Mouse (Mus musculus): ENCODE measurements at regions not wholly inside any gene's neighbourhood (a gene's known extent, or its start where the extent isn't known, plus 50 kb on each side); places are given as distances from the start of the nearest gene placed in this dataset.

DNA sequence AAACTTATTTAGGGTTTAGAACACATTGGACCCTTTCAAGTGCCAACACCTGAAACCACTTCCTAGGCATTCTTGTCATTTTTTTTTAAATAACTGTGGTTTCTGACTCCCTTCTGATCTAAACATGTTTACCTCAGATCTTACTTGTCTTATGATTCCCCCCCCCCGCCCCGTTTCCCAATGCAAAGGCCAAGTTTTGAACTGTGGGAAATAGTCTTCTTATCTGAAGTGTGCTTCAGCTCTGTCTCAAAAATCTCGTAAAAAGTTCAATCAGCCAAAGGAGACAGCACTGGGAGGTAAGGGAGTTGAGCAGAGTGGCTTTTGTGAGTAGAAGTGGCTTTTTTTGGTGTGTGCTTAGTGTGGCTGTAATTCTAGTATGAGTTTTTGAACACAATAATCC lies 95.5 kb upstream of the 4933412E24Rik start:
- in situ Hi-C loops (cut with MboI; ENCODE audit: unreplicated experiment in 2 of 2): no loop called here

DNA sequence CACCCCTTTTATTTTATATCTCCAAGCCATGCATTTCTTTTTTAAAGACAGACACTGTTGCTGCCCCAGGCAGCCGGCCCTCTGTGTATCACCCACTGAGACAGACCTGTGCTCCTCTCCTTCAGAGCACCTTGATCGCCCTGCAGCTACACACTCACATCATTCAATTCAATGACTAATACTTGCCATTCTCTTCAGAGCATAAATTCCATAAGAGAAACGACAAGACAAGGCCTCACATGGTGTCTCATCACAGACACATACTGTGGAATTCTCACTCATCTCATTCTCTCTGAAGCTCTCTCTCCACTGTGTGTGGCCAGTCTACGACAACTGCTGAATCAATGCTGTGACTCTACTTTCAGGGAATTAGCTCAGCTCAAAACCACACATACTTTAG lies 94.6 kb upstream of the 4933412E24Rik start:
- in situ Hi-C loops (cut with MboI; ENCODE audit: unreplicated experiment in 2 of 2): no loop called here

GRCm38 (mm10) chr15:60104126-60104525 lies 87.7 kb upstream of the 4933412E24Rik start:
- in situ Hi-C loops (cut with MboI; ENCODE audit: unreplicated experiment in 2 of 2): loop anchor here (5.0 to 10.0 kb wide), 3 partner anchors 718 to 993 kb away; no protein-coding TSS in a partner anchor

- in situ Hi-C loops (cut with MboI; ENCODE audit: unreplicated experiment in 2 of 2): loop anchor here (5.0 to 10.0 kb wide), 3 partner anchors 721 to 996 kb away; no protein-coding TSS in a partner anchor
Observed at GRCm38 (mm10) chr15:60101485-60102280, 85.3 kb upstream of the 4933412E24Rik start.

DNA sequence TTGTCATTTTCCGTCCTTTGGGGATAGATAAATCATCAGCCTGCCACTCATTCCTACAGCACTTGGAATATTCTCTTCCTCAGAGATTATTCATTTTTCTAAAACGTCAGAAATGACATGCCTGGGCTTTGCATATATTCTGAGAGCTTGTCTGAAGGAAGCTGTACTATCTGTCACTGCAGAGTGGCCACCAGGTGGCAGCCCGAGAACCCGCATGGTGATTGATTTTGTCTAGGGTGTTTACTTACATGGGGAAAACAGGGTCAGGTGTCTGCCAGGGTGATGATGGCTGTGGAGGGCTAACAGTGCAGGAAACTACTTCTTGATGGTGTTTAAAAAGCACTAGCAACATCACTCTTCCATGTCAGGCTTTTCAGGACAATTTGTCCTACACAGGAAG lies 80.7 kb upstream of the 4933412E24Rik start:
- in situ Hi-C loops (cut with MboI; ENCODE audit: unreplicated experiment in 2 of 2): no loop called here

GRCm38 (mm10) chr15:60096131-60096530 lies 79.7 kb upstream of the 4933412E24Rik start:
- in situ Hi-C loops (cut with MboI; ENCODE audit: unreplicated experiment in 2 of 2): no loop called here

DNA sequence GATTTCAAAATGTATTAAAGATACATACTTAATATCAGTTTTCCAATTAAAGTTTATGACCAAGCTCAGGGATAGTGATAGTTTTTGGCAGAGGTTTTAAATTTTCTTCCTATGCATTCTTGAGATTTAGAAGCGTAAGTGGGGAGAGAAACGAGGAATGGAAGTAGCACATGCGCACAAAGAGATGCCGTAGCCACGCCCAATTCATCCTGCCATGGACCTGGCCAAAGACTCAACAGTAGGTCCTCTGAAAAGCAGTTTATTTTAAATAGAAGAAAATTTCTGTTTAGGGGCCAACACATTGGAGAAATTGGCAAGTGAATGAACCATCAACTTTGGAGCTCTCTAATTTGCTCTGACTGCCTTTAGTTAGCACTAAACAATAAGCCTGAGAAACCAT lies 73.5 kb upstream of the 4933412E24Rik start:
- in situ Hi-C loops (cut with MboI; ENCODE audit: unreplicated experiment in 2 of 2): no loop called here

GRCm38 (mm10) chr15:60088964-60089899 lies 72.8 kb upstream of the 4933412E24Rik start:
- in situ Hi-C loops (cut with MboI; ENCODE audit: unreplicated experiment in 2 of 2): no loop called here
